10 mouse cellular contexts compared by ENCODE assay signal in the genomic region with DNA sequence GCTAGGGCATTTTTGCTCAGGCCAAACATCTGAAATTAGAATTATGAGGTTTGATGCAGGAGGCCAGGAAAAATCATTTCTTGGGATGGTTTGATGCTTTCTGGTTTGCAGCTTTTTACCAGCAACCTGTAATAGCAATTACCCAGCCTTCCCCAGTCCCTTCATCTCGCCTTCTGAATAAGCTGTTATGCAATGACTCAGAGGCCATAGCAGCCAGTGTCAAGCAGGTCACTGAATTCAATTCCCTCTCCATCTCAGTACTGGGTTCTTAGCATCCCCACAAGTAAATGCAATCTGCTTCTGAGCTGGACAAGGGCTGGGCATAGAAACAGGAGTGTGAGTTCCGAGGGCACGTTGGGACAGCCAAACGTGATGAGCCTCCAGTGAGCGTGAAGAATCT.
"Had no signal": no experiment of that assay in that cellular context is flagged by ENCODE, and none has a peak within 500 bp of the region (broad histone marks: within the 10 kb centered on the region; RNA-seq: fewer than 3 reads in every experiment).

No protein-coding gene starts in this region.

- H3K27me3 ChIP-seq: liver, embryonic 13.5 days; midbrain, embryonic 12.5 days had no signal

- H3K4me1 ChIP-seq: liver, embryonic 13.5 days; midbrain, embryonic 12.5 days had no signal

- H3K27ac ChIP-seq: left cerebral cortex, adult 2 months; limb, embryonic 12.5 days; liver, embryonic 13.5 days; midbrain, embryonic 12.5 days had no signal

- H3K36me3 ChIP-seq: limb, embryonic 12.5 days; liver, embryonic 13.5 days; midbrain, embryonic 12.5 days had no signal

- DNase-seq: kidney, postnatal 14 days; liver; liver, embryonic 13.5 days; liver, postnatal 0 days; right cerebral cortex, adult 18-20 months; right cerebral cortex, postnatal 25 days; thymus, postnatal 4 days had no signal

- H3K4me3 ChIP-seq: left cerebral cortex, adult 2 months; limb, embryonic 12.5 days; liver, embryonic 13.5 days; midbrain, embryonic 12.5 days had no signal
